Mouse (Mus musculus) heart, adult 2 months (tissue): Measurements from ENCODE around the gene Klhdc4. TPM values are rescaled to one million over a fixed set of nuclear protein-coding genes. Genes with fewer than 3 reads are reported as not detected.

Source experiments
- DNase-seq, 2 experiments: peaks; one replicate each; pipeline ENCODE4 v3.0.0; 2021
- H3K27ac ChIP-seq: fragments of 200-600 bp; 2 replicates; pipeline ENCODE4 v1.8.1; 2022
- H3K27me3 ChIP-seq: fragments of 200-500 bp; 2 replicates; pipeline ENCODE4 v1.6.1; 2012; ENCODE audit warnings: mild to moderate bottlenecking, low read length, inconsistent platforms, mixed read lengths; ENCODE audit not compliant: control insufficient read depth, insufficient read depth
- H3K36me3 ChIP-seq: fragments of 200-500 bp; 2 replicates; pipeline ENCODE4 v1.6.1; 2012; ENCODE audit warnings: low read length, inconsistent platforms; ENCODE audit not compliant: control insufficient read depth, insufficient read depth
- H3K4me1 ChIP-seq: fragments of 200-500 bp; 2 replicates; pipeline ENCODE4 v1.6.1; 2011; ENCODE audit warnings: low read length; ENCODE audit not compliant: control insufficient read depth, insufficient read depth
- H3K4me3 ChIP-seq: fragments of 200-600 bp; 2 replicates; pipeline ENCODE4 v1.8.1; 2022
- H3K79me2 ChIP-seq: fragments of 200-500 bp; replicated peaks from 2 replicates; pipeline ENCODE4 v1.6.1; 2012; ENCODE audit warnings: mild to moderate bottlenecking, inconsistent platforms, low read length, moderate library complexity, mixed read lengths; ENCODE audit not compliant: control insufficient read depth, insufficient read depth
- H3K9ac ChIP-seq: fragments of 200-500 bp; 2 replicates; pipeline ENCODE4 v1.6.1; 2012; ENCODE audit warnings: low read depth, mild to moderate bottlenecking, control low read depth, inconsistent platforms, low read length, mixed read lengths
- CTCF ChIP-seq: fragments of 200-600 bp; IDR thresholded peaks from 2 replicates; pipeline ENCODE4 v1.8.1; 2022; ENCODE audit warnings: antibody characterized with exemption, mild to moderate bottlenecking, moderate library complexity
- EP300 ChIP-seq: fragments of 200-500 bp; IDR thresholded peaks from 2 replicates; pipeline ENCODE4 v1.6.1; 2011; ENCODE audit warnings: low read depth, low read length, control low read depth; ENCODE audit not compliant: insufficient read depth
- POLR2A ChIP-seq: fragments of 200-500 bp; IDR thresholded peaks from 2 replicates; pipeline ENCODE4 v1.6.1; 2011; ENCODE audit warnings: mild to moderate bottlenecking, low read depth, low read length, control low read depth; ENCODE audit not compliant: insufficient read depth
- WGBS: fragments of 180-500 bp; shearing (Covaris S2); methylation state at CpG from one replicate; pipeline ENCODE4 v1.1.7; 2018; 5-methylcytosine and 5-hydroxymethylcytosine counted together
- intact Hi-C: fragments of 180-260 bp; cut with DNase I; formaldehyde crosslinking; loops from one replicate; pipeline ENCODE4 v1.15.1; 2025
- polyA plus RNA-seq: library from polyadenylated mRNA; depleted of rRNA; stranded (reverse); fragments of >200 nt; gene quantifications from 2 replicates; pipeline ENCODE4 v1.2.3, GENCODE M21; 2012
- total RNA-seq, 2 experiments: library from RNA; stranded (reverse); gene quantifications; 2 replicates each; pipeline ENCODE4 v1.2.3; 2021

The Klhdc4 gene
- total and polyA plus RNA-seq, 3 experiments = 9.6 to 12.6 (median 11.2) TPM

- Histone ChIP-seq H3K4me3 (no peak overlapping the region), H3K4me1 (peaks cover 2% of the 10 kb centered on the region; the same call in 1 of the 2 replicates), H3K27me3 (no peaks in the 10 kb centered on the region), H3K36me3 (no peaks in the 10 kb centered on the region), H3K9ac (no peak overlapping the region), H3K79me2 (no peaks in the 10 kb centered on the region), H3K27ac (no peak overlapping the region)
- DNase-seq = no peak
- TF ChIP-seq POLR2A = no peak
- no peak for TF ChIP-seq EP300
- no peak for TF ChIP-seq CTCF
- 90% methylated on average over 8 of the region's 8 CpGs for WGBS
- intact Hi-C loops = no loop called here
These were observed 33.9 kb downstream of the Klhdc4 start for GRCm38 (mm10) chr8:121795461-121795860.

GRCm38 (mm10) chr8:121794151-121794550 is 35.2 kb downstream of the Klhdc4 start:
- Histone ChIP-seq H3K4me3 (no peak overlapping the region), H3K27me3 (no peaks in the 10 kb centered on the region), H3K27ac (no peak overlapping the region), H3K36me3 (no peaks in the 10 kb centered on the region), H3K79me2 (no peaks in the 10 kb centered on the region), H3K9ac (no peak overlapping the region), H3K4me1 (peaks cover 2% of the 10 kb centered on the region; the same call in 1 of the 2 replicates)
- no peak for TF ChIP-seq EP300
- no peak for TF ChIP-seq CTCF
- no peak for TF ChIP-seq POLR2A
- 66% methylated on average over 3 of the region's 3 CpGs for WGBS
- DNase-seq = no peak
- intact Hi-C loops = no loop called here

GRCm38 (mm10) chr8:121792627-121793026 is 36.7 kb downstream of the Klhdc4 start:
- Histone ChIP-seq H3K9ac (no peak overlapping the region), H3K27me3 (no peaks in the 10 kb centered on the region), H3K4me3 (no peak overlapping the region), H3K27ac (no peak overlapping the region), H3K4me1 (peaks cover 2% of the 10 kb centered on the region; the same call in 1 of the 2 replicates), H3K36me3 (no peaks in the 10 kb centered on the region), H3K79me2 (no peaks in the 10 kb centered on the region)
- intact Hi-C loops = no loop called here
- no peak for TF ChIP-seq EP300
- TF ChIP-seq CTCF = no peak
- no peak for TF ChIP-seq POLR2A
- WGBS = 51% methylated on average over 4 of the region's 4 CpGs
- no peak for DNase-seq

GRCm38 (mm10) chr8:121792159-121792558 is 37.2 kb downstream of the Klhdc4 start:
- DNase-seq = peak in 1 of 2 experiments; percentile 34
- no peaks in the 10 kb centered on the region for H3K79me2 ChIP-seq
- peaks cover 2% of the 10 kb centered on the region; the same call in 1 of the 2 replicates for H3K4me1 ChIP-seq
- TF ChIP-seq EP300 (no peak), CTCF (no peak), POLR2A (no peak)
- no peaks in the 10 kb centered on the region for H3K27me3 ChIP-seq
- intact Hi-C loops = no loop called here
- no peak overlapping the region for H3K4me3 ChIP-seq
- H3K9ac ChIP-seq = no peak overlapping the region
- no peak overlapping the region for H3K27ac ChIP-seq
- no peaks in the 10 kb centered on the region for H3K36me3 ChIP-seq
- 30% methylated on average over 7 of the region's 7 CpGs for WGBS

DNA sequence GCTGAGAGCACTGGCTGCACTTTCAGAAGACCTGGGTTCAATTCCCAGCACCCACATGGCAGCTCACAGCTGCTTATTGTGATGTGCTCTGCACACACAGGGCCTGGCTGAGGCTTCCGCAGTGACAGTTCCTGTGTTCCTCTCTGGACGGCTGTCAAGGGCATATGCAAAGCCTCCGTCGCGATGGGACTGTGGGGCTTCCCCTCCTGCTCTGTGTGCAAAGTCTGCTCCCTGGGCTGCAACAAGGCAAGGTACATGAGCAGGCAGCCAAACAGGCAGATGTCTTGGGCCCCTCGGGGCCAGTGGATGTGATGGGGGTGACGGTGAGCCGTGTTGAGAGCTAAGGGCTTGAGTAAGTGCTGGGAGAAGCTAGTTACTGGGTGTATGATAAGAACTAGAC is 40.6 kb downstream of the Klhdc4 start:
- TF ChIP-seq POLR2A (no peak), EP300 (no peak), CTCF (no peak)
- Histone ChIP-seq H3K36me3 (no peaks in the 10 kb centered on the region), H3K79me2 (no peaks in the 10 kb centered on the region), H3K27me3 (no peaks in the 10 kb centered on the region), H3K9ac (no peak overlapping the region), H3K4me1 (peaks cover 2% of the 10 kb centered on the region; the same call in 1 of the 2 replicates), H3K27ac (no peak overlapping the region), H3K4me3 (no peak overlapping the region)
- DNase-seq = no peak
- intact Hi-C loops = no loop called here
- 63% methylated on average over 8 of the region's 8 CpGs for WGBS

- no peak for TF ChIP-seq EP300
- peak; percentile 44; the same call in 1 of the 2 replicates for TF ChIP-seq POLR2A
- H3K27me3 ChIP-seq = no peaks in the 10 kb centered on the region
- intact Hi-C loops = no loop called here
- no peak overlapping the region for H3K4me3 ChIP-seq
- DNase-seq = peak in 1 of 2 experiments; percentile 52
- H3K27ac ChIP-seq = peak overlapping the region; percentile 64
- WGBS = 31% methylated on average over 10 of the region's 10 CpGs
- H3K4me1 ChIP-seq = no peaks in the 10 kb centered on the region
- no peak overlapping the region for H3K9ac ChIP-seq
- H3K79me2 ChIP-seq = no peaks in the 10 kb centered on the region
- H3K36me3 ChIP-seq = no peaks in the 10 kb centered on the region
These were observed 42.8 kb downstream of the Klhdc4 start for GRCm38 (mm10) chr8:121786542-121786941.
